Mouse (Mus musculus): Measurements from ENCODE around the gene Bhlha9. TPM values are rescaled to one million over a fixed set of nuclear protein-coding genes. Genes with fewer than 3 reads are reported as not detected.

Gene Bhlha9
- total RNA-seq, 2 experiments from 2014 or later, result 2.1 to 4.0 TPM

Other genes starting within 250 kb of the Bhlha9 start
- gene Abr, start 50.2 kb upstream of the Bhlha9 start, total RNA-seq (2021), result 100 to 1,000 TPM; 439 to 452 TPM
- gene Trarg1, start 7.3 kb downstream of the Bhlha9 start, total RNA-seq (2021), result under 1 TPM; 0.49 to 0.50 TPM
- gene Gosr1, start 91.1 kb downstream of the Bhlha9 start, total RNA-seq (2021), result 10 to 100 TPM; 46.7 to 54.8 TPM
- 10 to 100 TPM; 53.0 to 56.1 TPM for gene Cpd, start 174.5 kb downstream of the Bhlha9 start, total RNA-seq (2021)
- gene Tmigd1, start 229.7 kb downstream of the Bhlha9 start, total RNA-seq (2021), result not detected